Mouse (Mus musculus) cerebellum, adult 11 months (tissue): ENCODE data around the gene Crocc.

Experiments used
- DNase-seq: peaks from one replicate; pipeline ENCODE4 v3.0.0; 2022

The Crocc gene

GRCm38 (mm10) chr4:141017657-141018436, 42.5 kb downstream of the Crocc start:
- no peak for DNase-seq

- DNase-seq = no peak
These were observed 44.0 kb downstream of the Crocc start for GRCm38 (mm10) chr4:141016311-141016710.

- DNase-seq = no peak
These were observed 45.0 kb downstream of the Crocc start for GRCm38 (mm10) chr4:141015356-141015755.

GRCm38 (mm10) chr4:141014856-141015255, 45.5 kb downstream of the Crocc start:
- no peak for DNase-seq

GRCm38 (mm10) chr4:141014114-141014513, 46.2 kb downstream of the Crocc start:
- DNase-seq = no peak

GRCm38 (mm10) chr4:141012558-141012957, 47.8 kb downstream of the Crocc start:
- no peak for DNase-seq

GRCm38 (mm10) chr4:141011556-141012328, 48.6 kb downstream of the Crocc start:
- peak; percentile 69 for DNase-seq

- no peak for DNase-seq
These were observed 49.4 kb downstream of the Crocc start for GRCm38 (mm10) chr4:141010941-141011429.

GRCm38 (mm10) chr4:141010526-141010925, 49.8 kb downstream of the Crocc start:
- no peak for DNase-seq

- DNase-seq = no peak
These were observed 50.2 kb downstream of the Crocc start, which contains the start of gene Mfap2 for GRCm38 (mm10) chr4:141010118-141010517. Gene Mfap2, plus strand, starts transcription at chr4:141010418.

- DNase-seq = no peak
These were observed 52.3 kb downstream of the Crocc start for GRCm38 (mm10) chr4:141008028-141008427.

GRCm38 (mm10) chr4:141005983-141006382, 54.4 kb downstream of the Crocc start:
- peak; percentile 64 for DNase-seq

GRCm38 (mm10) chr4:140996812-140997211, 63.5 kb downstream of the Crocc start:
- DNase-seq = no peak

- DNase-seq = no peak
These were observed 64.5 kb downstream of the Crocc start for GRCm38 (mm10) chr4:140995811-140996210.

GRCm38 (mm10) chr4:140993846-140994245, 66.5 kb downstream of the Crocc start:
- DNase-seq = no peak

- no peak for DNase-seq
These were observed 68.1 kb downstream of the Crocc start for GRCm38 (mm10) chr4:140992215-140992614.

- no peak for DNase-seq
These were observed 70.9 kb downstream of the Crocc start for GRCm38 (mm10) chr4:140989447-140989846.

GRCm38 (mm10) chr4:140988706-140989290, 71.6 kb downstream of the Crocc start:
- no peak for DNase-seq

GRCm38 (mm10) chr4:140987476-140987875, 72.9 kb downstream of the Crocc start:
- no peak for DNase-seq

GRCm38 (mm10) chr4:140986711-140987395, 73.5 kb downstream of the Crocc start, which contains the start of gene Atp13a2:
Gene Atp13a2, plus strand, starts transcription at chr4:140986873.
- DNase-seq = peak; percentile 93

GRCm38 (mm10) chr4:140986024-140986710, 74.2 kb downstream of the Crocc start:
- no peak for DNase-seq

GRCm38 (mm10) chr4:140984544-140984943, 75.8 kb downstream of the Crocc start:
- DNase-seq = no peak
